Mouse (Mus musculus) heart, embryonic 11.5 days (tissue): ENCODE measurements at regions not wholly inside any gene's neighbourhood (a gene's known extent, or its start where the extent isn't known, plus 50 kb on each side); places are given as distances from the start of the nearest gene placed in this dataset.
"Not testable (repeated sequence)": the region's sequence is repeated elsewhere in the genome, so short reads cannot be mapped to it uniquely, and the experiment has no call there.

ENCODE experiments used
- ATAC-seq: fragments of 200-750 bp; cut with Nextera tagmentation; replicated peaks from 2 replicates; pipeline ENCODE4 v1.8.0; 2017; ENCODE audit warnings: moderate library complexity; ENCODE audit not compliant: insufficient number of reproducible peaks, low FRiP score, low TSS enrichment
- H3K27ac ChIP-seq: fragments of 300-500 bp; sonication (generic); 2 replicates; pipeline ENCODE4 v1.5.1; 2014; ENCODE audit warnings: mild to moderate bottlenecking, low read depth, low read length
- H3K27me3 ChIP-seq: fragments of 300-500 bp; sonication (generic); 2 replicates; pipeline ENCODE4 v1.6.1; 2014; ENCODE audit warnings: mild to moderate bottlenecking, low read length, mixed read lengths; ENCODE audit not compliant: control insufficient read depth, insufficient read depth
- H3K36me3 ChIP-seq: fragments of 300-500 bp; sonication (generic); 2 replicates; pipeline ENCODE4 v1.6.1; 2014; ENCODE audit warnings: mild to moderate bottlenecking, low read length, moderate library complexity, mixed read lengths; ENCODE audit not compliant: control insufficient read depth, insufficient read depth
- H3K4me1 ChIP-seq: fragments of 300-500 bp; sonication (generic); 2 replicates; pipeline ENCODE4 v1.6.1; 2014; ENCODE audit warnings: low read length; ENCODE audit not compliant: control insufficient read depth, insufficient read depth
- H3K4me2 ChIP-seq: fragments of 300-500 bp; sonication (generic); 2 replicates; pipeline ENCODE4 v1.6.1; 2014; ENCODE audit warnings: mild to moderate bottlenecking, moderate library complexity
- H3K4me3 ChIP-seq: fragments of 300-500 bp; sonication (generic); 2 replicates; pipeline ENCODE4 v1.5.1; 2014; ENCODE audit warnings: low read depth, low read length
- H3K9ac ChIP-seq: fragments of 300-500 bp; sonication (generic); 2 replicates; pipeline ENCODE4 v1.6.1; 2014; ENCODE audit warnings: mild to moderate bottlenecking, low read depth, low read length, moderate library complexity
- H3K9me3 ChIP-seq: fragments of 300-500 bp; sonication (generic); replicated peaks from 2 replicates; pipeline ENCODE4 v1.6.1; 2016; ENCODE audit warnings: low read length; ENCODE audit not compliant: control insufficient read depth
- WGBS: fragments of 180-500 bp; shearing (Covaris S2); extraction: QIAGEN DNeasy Blood & Tissue Kit; methylation state at CpG from one replicate; pipeline ENCODE4 v1.1.7; 2014; ENCODE audit not compliant: insufficient replicate concordance; 5-methylcytosine and 5-hydroxymethylcytosine counted together

- 67% methylated on average over 4 of the region's 4 CpGs for WGBS
- no peak for ATAC-seq
- H3K4me2 ChIP-seq, result no peak overlapping the region
These were observed 51.3 kb downstream of the Gm21897 start for GRCm38 (mm10) chr16:15368383-15369163.

GRCm38 (mm10) chr16:15372844-15373243 lies 55.6 kb downstream of the Gm21897 start:
- Histone ChIP-seq H3K27me3 (no peaks in the 10 kb centered on the region), H3K4me1 (no peaks in the 10 kb centered on the region), H3K9ac (no peak overlapping the region), H3K27ac (no peak overlapping the region), H3K36me3 (no peaks in the 10 kb centered on the region), H3K4me2 (no peak overlapping the region), H3K4me3 (no peak overlapping the region), H3K9me3 (no peaks in the 10 kb centered on the region)
- 14% methylated on average over 1 of the region's 1 CpGs for WGBS
- ATAC-seq, result no peak

More at GRCm38 (mm10) chr16:15368383-15369163, 51.3 kb downstream of the Gm21897 start:
- no peaks in the 10 kb centered on the region for H3K27me3 ChIP-seq
- H3K9ac ChIP-seq, result no peak overlapping the region
- H3K4me3 ChIP-seq, result no peak overlapping the region
- H3K4me1 ChIP-seq, result no peaks in the 10 kb centered on the region
- H3K27ac ChIP-seq, result no peak overlapping the region
- H3K9me3 ChIP-seq, result no peaks in the 10 kb centered on the region
- H3K36me3 ChIP-seq, result no peaks in the 10 kb centered on the region

GRCm38 (mm10) chr16:15373961-15374360 lies 56.7 kb downstream of the Gm21897 start:
- no peak overlapping the region for H3K4me2 ChIP-seq
- 70% methylated on average over 1 of the region's 1 CpGs for WGBS

DNA sequence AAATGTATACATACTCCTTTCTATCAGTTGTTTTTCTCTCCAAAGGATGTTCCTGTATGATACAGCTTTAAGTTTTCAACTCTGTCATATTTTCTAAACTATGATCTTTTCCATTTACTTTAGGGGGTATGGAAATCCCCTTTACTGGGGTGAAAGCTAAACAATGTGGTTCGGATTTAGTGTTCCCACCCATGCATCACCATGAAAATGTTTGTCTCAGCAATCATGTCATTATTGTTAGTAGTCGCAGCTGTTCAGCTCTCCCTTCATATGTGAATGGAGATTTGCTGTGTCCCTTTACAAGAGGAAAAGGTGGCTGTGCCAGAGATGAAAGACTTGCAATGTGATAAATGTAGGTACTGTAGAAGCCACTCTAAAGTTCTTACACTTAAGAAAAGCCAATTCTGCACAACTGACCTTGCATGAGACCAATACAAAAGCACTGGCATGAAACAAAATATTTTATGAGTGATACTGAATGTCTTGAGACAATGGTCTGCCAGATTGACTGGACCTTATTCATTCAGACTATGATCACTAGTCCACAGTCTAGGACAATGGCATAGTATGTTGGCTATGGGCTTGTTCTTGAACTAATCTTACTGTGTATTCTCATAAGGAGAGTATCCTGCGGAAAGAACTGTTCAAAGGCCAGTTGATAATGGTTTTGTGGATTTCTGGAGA lies 68.4 kb downstream of the Gm21897 start:
- Histone ChIP-seq H3K4me2 (no peak overlapping the region), H3K36me3 (no peaks in the 10 kb centered on the region), H3K9ac (no peak overlapping the region), H3K9me3 (no peaks in the 10 kb centered on the region), H3K4me3 (no peak overlapping the region), H3K27me3 (no peaks in the 10 kb centered on the region), H3K4me1 (no peaks in the 10 kb centered on the region), H3K27ac (peak overlapping the region; percentile 52)
- 62% methylated on average over 3 of the region's 3 CpGs for WGBS
- ATAC-seq, result no peak

More at GRCm38 (mm10) chr16:15373961-15374360, 56.7 kb downstream of the Gm21897 start:
- Histone ChIP-seq H3K4me3 (no peak overlapping the region), H3K27ac (no peak overlapping the region), H3K36me3 (no peaks in the 10 kb centered on the region), H3K9me3 (no peaks in the 10 kb centered on the region), H3K4me1 (no peaks in the 10 kb centered on the region), H3K27me3 (no peaks in the 10 kb centered on the region), H3K9ac (no peak overlapping the region)
- ATAC-seq, result no peak

DNA sequence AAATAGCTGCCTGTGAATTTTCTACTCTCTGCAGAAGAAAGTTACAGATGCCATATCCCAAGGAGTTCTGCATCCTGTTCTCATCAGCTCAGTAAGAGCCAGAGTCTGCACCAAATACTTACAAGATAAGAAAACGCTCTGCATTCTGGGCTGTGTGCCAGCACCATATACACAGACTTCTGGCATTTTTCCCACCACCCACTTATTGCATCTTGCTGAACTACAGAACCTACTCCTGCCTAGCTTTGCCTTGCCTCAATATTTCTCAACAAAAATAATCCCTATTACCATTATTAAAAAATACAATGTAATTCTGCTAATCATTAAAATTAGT lies 69.0 kb downstream of the Gm21897 start:
- no peak overlapping the region for H3K4me2 ChIP-seq
- peak; percentile 75; the same call in 1 of the 2 replicates for ATAC-seq
- peak overlapping the region; percentile 52; the same call in 1 of the 2 replicates for H3K27ac ChIP-seq
- H3K4me1 ChIP-seq, result no peaks in the 10 kb centered on the region
- no peaks in the 10 kb centered on the region for H3K36me3 ChIP-seq
- 10% methylated on average over 1 of the region's 1 CpGs for WGBS
- no peaks in the 10 kb centered on the region for H3K27me3 ChIP-seq
- H3K9me3 ChIP-seq, result no peaks in the 10 kb centered on the region
- no peak overlapping the region for H3K9ac ChIP-seq
- H3K4me3 ChIP-seq, result no peak overlapping the region

GRCm38 (mm10) chr16:15389892-15390291 lies 72.6 kb downstream of the Gm21897 start:
- Histone ChIP-seq H3K4me3 (no peak overlapping the region), H3K27ac (no peak overlapping the region), H3K4me2 (no peak overlapping the region), H3K9me3 (no peaks in the 10 kb centered on the region), H3K4me1 (no peaks in the 10 kb centered on the region), H3K27me3 (no peaks in the 10 kb centered on the region), H3K36me3 (no peaks in the 10 kb centered on the region), H3K9ac (no peak overlapping the region)
- peak; percentile 42; the same call in 1 of the 2 replicates for ATAC-seq
- WGBS, result 23% methylated on average over 1 of the region's 1 CpGs

GRCm38 (mm10) chr16:15430352-15430751 lies 113.1 kb downstream of the Gm21897 start:
- ATAC-seq, result no peak
- no peaks in the 10 kb centered on the region for H3K4me1 ChIP-seq
- H3K4me3 ChIP-seq, result no peak overlapping the region
- no peaks in the 10 kb centered on the region for H3K27me3 ChIP-seq
- no peaks in the 10 kb centered on the region for H3K36me3 ChIP-seq
- H3K27ac ChIP-seq, result no peak overlapping the region
- no peak overlapping the region for H3K9ac ChIP-seq
- H3K4me2 ChIP-seq, result no peak overlapping the region
- no peaks in the 10 kb centered on the region for H3K9me3 ChIP-seq
- WGBS, result 74% methylated on average over 3 of the region's 3 CpGs

DNA sequence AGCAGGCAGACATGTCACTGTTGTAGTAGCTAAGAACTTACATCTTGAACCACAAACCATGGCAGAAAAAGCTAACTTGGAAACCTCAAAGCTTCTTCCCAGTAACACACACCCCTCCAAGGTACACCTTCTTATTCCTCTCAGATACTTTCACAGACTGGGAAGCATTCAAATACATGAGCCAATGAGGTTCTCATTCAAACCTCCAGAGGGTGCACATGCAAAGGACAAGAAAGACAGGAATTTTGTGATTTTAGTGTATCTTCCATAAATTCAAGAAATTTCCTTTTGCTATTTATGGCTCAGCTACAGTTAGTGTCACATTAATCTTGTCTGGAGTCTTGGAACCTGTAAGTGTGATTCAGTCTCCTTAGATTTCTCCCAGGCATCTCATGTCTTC lies 115.4 kb downstream of the Gm21897 start:
- ATAC-seq, result no peak
- H3K36me3 ChIP-seq, result no peaks in the 10 kb centered on the region
- no peak overlapping the region for H3K4me2 ChIP-seq
- H3K9me3 ChIP-seq, result no peaks in the 10 kb centered on the region
- H3K4me3 ChIP-seq, result no peak overlapping the region
- no peak overlapping the region for H3K9ac ChIP-seq
- H3K27me3 ChIP-seq, result no peaks in the 10 kb centered on the region
- H3K4me1 ChIP-seq, result no peaks in the 10 kb centered on the region
- no peak overlapping the region for H3K27ac ChIP-seq

DNA sequence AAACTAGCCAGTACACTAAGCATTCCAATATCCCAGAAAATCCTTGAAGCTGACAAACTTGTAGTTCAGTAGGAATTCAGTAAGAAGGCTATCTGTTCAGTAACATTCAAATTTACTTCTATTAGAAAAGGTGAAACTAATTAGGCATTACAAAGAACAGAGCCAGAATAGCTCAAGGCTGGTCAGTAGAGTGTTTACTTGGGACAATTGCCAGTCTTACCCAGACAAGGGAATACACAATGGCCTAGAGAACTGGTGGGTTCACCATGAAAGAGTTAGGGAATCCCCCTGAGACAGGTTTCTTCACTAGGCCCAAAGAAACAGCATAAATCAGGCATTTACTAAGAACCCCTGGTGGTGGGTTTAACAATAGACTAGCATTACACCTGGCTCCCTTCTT lies 145.6 kb downstream of the Gm21897 start:
- H3K36me3 ChIP-seq, H3K9ac ChIP-seq, H3K4me3 ChIP-seq, H3K9me3 ChIP-seq, ATAC-seq, H3K4me1 ChIP-seq, H3K27me3 ChIP-seq, H3K4me2 ChIP-seq, H3K27ac ChIP-seq: not testable (repeated sequence)
